Mouse (Mus musculus) liver, embryonic 11.5 days (tissue): ENCODE measurements around the gene Rap1b. TPM values are rescaled to one million over a fixed set of nuclear protein-coding genes. Genes with fewer than 3 reads are reported as not detected.

Experiments
- ATAC-seq: fragments of 200-750 bp; cut with Nextera tagmentation; replicated peaks from 2 replicates; pipeline ENCODE4 v1.8.0; 2017; ENCODE audit warnings: moderate number of reproducible peaks, mild to moderate bottlenecking, moderate TSS enrichment, moderate library complexity; ENCODE audit not compliant: low FRiP score
- DNase-seq: peaks from one replicate; pipeline ENCODE4 v3.0.0-alpha.2; 2017; ENCODE audit warnings: low spot score
- H3K27ac ChIP-seq: fragments of 300-500 bp; sonication (generic); 2 replicates; pipeline ENCODE4 v1.5.1; 2014; ENCODE audit warnings: mild to moderate bottlenecking, low read depth, low read length, control low read depth
- H3K27me3 ChIP-seq: fragments of 300-500 bp; sonication (generic); replicated peaks from 2 replicates; pipeline ENCODE4 v1.6.1; 2014; ENCODE audit warnings: low read length, mixed read lengths; ENCODE audit not compliant: control insufficient read depth, insufficient read depth
- H3K36me3 ChIP-seq: fragments of 300-500 bp; sonication (generic); 2 replicates; pipeline ENCODE4 v1.6.1; 2014; ENCODE audit warnings: mild to moderate bottlenecking, low read length, moderate library complexity, mixed read lengths; ENCODE audit not compliant: control insufficient read depth, insufficient read depth
- H3K4me1 ChIP-seq: fragments of 300-500 bp; sonication (generic); replicated peaks from 2 replicates; pipeline ENCODE4 v1.6.1; 2014; ENCODE audit warnings: low read length, mixed read lengths; ENCODE audit not compliant: control insufficient read depth, insufficient read depth
- H3K4me2 ChIP-seq: fragments of 300-500 bp; sonication (generic); 2 replicates; pipeline ENCODE4 v1.6.1; 2014; ENCODE audit warnings: mild to moderate bottlenecking, control low read depth, moderate library complexity
- H3K4me3 ChIP-seq: fragments of 300-500 bp; sonication (generic); 2 replicates; pipeline ENCODE4 v1.5.1; 2014; ENCODE audit warnings: low read depth, low read length, control low read depth
- H3K9ac ChIP-seq: fragments of 300-500 bp; sonication (generic); 2 replicates; pipeline ENCODE4 v1.6.1; 2014; ENCODE audit warnings: low read depth, low read length, control low read depth
- H3K9me3 ChIP-seq: fragments of 300-500 bp; sonication (generic); 2 replicates; pipeline ENCODE4 v1.6.1; 2016; ENCODE audit warnings: low read length, inconsistent platforms, mixed read lengths; ENCODE audit not compliant: control insufficient read depth
- WGBS: fragments of 180-500 bp; shearing (Covaris S2); extraction: QIAGEN DNeasy Blood & Tissue Kit; methylation state at CpG from one replicate; pipeline ENCODE4 v1.1.7; 2014; 5-methylcytosine and 5-hydroxymethylcytosine counted together
- polyA plus RNA-seq: library from polyadenylated mRNA; unstranded; fragments of >200 nt; fragmentation: Nextera tagmentation; extraction: Ambion mirVana; gene quantifications from 2 replicates; pipeline ENCODE4 v1.2.1, GENCODE M21; 2014

The Rap1b gene
- polyA plus RNA-seq, 1 experiment from 2014 or later, result 252 TPM

DNA sequence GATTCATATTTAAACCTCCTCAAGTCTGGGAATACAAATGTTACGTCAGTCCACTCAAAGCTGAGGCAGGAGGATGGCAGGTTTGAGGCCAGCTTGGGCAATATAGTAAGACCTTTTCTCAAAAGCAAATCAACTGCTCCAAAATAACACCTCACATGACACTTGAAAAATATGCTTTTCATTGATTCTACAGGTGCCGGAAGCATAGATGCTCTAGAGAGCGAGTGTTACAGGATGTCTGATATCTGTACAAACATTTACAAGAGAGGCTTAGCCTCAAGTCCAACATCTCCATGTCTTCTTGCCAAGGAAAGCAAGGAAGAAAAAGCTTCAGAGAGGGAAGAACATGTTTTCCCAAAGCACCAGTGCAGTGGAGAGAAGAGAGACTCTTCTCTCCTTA, 6.1 kb downstream of the Rap1b start:
- DNase-seq (no peak), ATAC-seq (no peak)
- no peak overlapping the region for H3K4me3 ChIP-seq
- no peaks in the 10 kb centered on the region for H3K36me3 ChIP-seq
- H3K9me3 ChIP-seq, result no peaks in the 10 kb centered on the region
- no peaks in the 10 kb centered on the region for H3K27me3 ChIP-seq
- peak overlapping the region; percentile 16; the same call in 1 of the 2 replicates for H3K4me2 ChIP-seq
- peaks cover 24% of the 10 kb centered on the region for H3K4me1 ChIP-seq
- H3K27ac ChIP-seq, result no peak overlapping the region
- no peak overlapping the region for H3K9ac ChIP-seq
- WGBS, result 89% methylated on average over 3 of the region's 3 CpGs

DNA sequence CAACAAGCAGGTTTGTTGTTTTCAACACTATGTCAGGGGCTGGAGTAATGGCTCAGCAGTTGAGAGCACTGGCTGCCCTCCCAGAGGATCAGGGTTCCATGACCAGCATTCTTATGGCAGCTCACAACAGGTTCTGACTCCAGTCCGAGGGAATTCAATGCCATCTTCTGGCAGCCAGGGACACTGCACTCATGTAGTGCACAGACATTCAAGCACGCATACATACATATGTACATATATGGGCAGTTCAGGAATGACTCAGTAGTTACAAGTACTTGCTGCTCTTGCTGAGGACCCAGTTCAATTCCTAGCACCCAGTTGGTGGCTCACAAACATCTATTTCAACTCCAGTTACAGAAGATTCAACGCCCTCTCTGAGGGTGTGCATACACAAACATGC, 6.9 kb downstream of the Rap1b start:
- 78% methylated on average over 3 of the region's 3 CpGs for WGBS
- Histone ChIP-seq H3K4me1 (peaks cover 19% of the 10 kb centered on the region), H3K27me3 (no peaks in the 10 kb centered on the region), H3K4me3 (no peak overlapping the region), H3K9me3 (no peaks in the 10 kb centered on the region), H3K4me2 (no peak overlapping the region), H3K27ac (no peak overlapping the region), H3K36me3 (no peaks in the 10 kb centered on the region), H3K9ac (no peak overlapping the region)
- no peak for DNase-seq
- peak; percentile 53 for ATAC-seq

DNA sequence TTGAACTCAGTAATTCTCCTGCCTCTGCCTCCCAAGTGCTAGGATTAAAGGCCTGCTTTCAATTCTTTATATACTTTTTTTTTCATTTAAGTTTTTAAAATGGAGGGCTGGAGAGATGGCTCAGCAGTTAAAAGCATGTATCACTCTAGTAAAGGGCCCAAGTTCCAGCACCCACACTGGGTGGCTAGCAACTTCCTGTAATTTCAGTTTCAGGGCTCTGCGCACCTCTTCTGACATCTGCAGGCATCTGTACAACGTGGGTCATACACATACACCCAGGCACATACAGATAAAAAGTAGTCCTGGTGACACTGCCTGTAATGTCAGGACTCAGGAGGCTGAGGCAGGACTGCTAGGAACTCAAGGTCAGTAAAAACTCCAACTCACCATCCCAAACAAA, 9.5 kb downstream of the Rap1b start:
- Histone ChIP-seq H3K4me3 (no peak overlapping the region), H3K27ac (no peak overlapping the region; the same call in none of the 2 replicates), H3K4me1 (peaks cover 24% of the 10 kb centered on the region), H3K9me3 (no peaks in the 10 kb centered on the region), H3K36me3 (no peaks in the 10 kb centered on the region), H3K4me2 (no peak overlapping the region), H3K9ac (no peak overlapping the region), H3K27me3 (no peaks in the 10 kb centered on the region)
- WGBS, result 52% methylated on average over 2 of the region's 2 CpGs
- DNase-seq (no peak), ATAC-seq (0 out of 2 replicates have a peak, but pooled peaks have one; percentile 33)

DNA sequence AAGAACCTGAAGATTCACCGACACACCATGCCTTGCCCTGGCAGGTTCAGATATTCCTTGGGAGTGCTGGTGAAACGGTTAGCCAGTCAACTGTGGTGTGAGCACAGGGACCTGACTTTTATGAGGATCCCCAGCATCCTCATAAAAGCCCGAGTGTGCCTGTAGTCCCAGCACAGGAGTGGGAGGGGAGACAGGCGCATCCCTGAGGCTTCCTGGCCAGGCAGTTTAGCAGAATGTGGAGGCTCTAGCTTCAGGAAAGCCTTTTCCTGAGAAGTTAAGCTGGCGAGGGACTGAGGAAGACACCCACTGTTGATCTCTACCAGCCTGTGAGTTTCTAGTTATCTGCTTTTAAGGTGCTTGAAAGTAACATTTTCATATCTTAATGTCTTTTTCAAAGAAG, 10.4 kb downstream of the Rap1b start:
- H3K4me1 ChIP-seq, result peaks cover 24% of the 10 kb centered on the region
- no peak overlapping the region for H3K9ac ChIP-seq
- H3K9me3 ChIP-seq, result no peaks in the 10 kb centered on the region
- DNase-seq, result no peak
- H3K27me3 ChIP-seq, result no peaks in the 10 kb centered on the region
- H3K36me3 ChIP-seq, result no peaks in the 10 kb centered on the region
- ATAC-seq, result no peak
- H3K27ac ChIP-seq, result no peak overlapping the region
- no peak overlapping the region for H3K4me3 ChIP-seq
- no peak overlapping the region for H3K4me2 ChIP-seq
- 56% methylated on average over 5 of the region's 5 CpGs for WGBS

DNA sequence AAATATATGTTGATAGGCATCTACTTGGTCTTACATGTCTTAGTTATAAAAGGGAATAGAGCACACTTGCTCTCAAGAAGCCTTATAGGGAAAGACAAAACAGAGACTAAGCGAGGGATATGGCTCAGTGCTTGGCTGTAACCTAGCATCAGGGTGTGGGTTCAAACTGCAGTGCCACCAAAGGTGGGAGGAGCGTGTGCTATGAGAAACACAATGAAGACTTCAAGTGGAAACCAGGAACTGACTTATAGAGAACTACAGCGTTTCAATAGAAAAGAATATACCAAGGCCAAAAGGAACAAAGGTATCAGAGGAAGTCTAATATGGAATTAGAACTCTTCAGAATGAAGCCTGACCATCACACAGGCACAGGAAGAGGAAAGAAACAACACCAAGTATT, 15.0 kb downstream of the Rap1b start:
- Histone ChIP-seq H3K27me3 (no peaks in the 10 kb centered on the region), H3K9me3 (no peaks in the 10 kb centered on the region), H3K4me3 (no peak overlapping the region), H3K4me1 (peaks cover 37% of the 10 kb centered on the region), H3K4me2 (no peak overlapping the region), H3K36me3 (no peaks in the 10 kb centered on the region), H3K27ac (no peak overlapping the region), H3K9ac (no peak overlapping the region)
- 64% methylated on average over 3 of the region's 3 CpGs for WGBS
- ATAC-seq, result no peak
- DNase-seq, result no peak

DNA sequence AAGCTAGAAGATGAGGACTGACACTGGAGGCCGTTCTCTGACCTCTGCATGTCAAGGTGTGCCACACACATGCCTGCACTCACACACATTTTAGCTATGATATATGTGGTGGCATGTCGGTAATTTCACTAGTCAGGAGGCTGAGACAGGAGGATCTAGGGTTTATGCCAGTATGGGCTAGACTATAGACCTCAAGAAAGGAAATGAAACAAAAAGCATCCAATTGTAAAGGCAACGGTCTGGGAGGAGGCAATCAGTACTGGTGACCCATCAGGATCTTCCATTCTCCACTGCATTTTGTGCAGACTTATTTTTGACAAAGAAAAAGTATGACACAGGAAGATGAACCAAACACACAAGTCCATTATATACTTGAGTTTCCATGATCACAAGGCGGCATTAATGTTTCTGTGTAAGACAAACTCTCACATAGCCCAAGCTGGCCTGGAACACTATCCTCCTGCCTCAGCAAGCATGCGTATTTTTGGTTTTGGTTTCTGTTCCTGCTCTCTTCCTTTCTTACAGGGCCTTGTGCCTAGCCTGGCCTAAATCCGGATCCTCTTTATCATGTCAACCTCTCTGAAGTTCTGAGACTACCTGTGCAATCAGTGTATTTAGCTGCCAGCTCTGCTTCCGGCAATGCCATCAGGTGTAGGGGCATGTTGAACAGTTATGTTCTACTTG, 16.2 kb downstream of the Rap1b start:
- Histone ChIP-seq H3K27ac (no peak overlapping the region), H3K27me3 (no peaks in the 10 kb centered on the region), H3K4me1 (peaks cover 41% of the 10 kb centered on the region)

DNA sequence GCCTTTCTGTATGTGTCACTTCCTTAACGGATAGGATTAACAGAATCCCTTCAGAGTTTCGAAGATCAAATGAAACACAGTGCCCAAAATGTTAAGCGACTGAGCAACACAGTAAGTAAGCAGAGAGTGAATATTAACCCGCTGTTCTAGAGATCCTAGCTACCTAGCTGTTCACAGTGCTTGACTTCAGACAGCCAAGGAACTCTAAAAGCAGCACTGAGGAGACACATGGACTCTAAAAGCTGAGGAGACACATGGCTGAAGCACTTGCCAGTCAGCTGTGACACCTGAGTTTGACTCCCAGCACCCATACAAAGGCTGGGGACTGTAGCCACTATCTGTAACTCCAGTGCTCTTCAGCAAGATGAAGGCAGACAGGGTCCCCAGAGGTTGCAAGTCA, 16.8 kb downstream of the Rap1b start:
- ATAC-seq (no peak), DNase-seq (no peak)
- H3K36me3 ChIP-seq, result peaks cover 2% of the 10 kb centered on the region; the same call in 1 of the 2 replicates
- H3K9me3 ChIP-seq, result no peaks in the 10 kb centered on the region
- H3K27ac ChIP-seq, result no peak overlapping the region
- no peak overlapping the region for H3K9ac ChIP-seq
- no peak overlapping the region for H3K4me3 ChIP-seq
- peaks cover 40% of the 10 kb centered on the region for H3K4me1 ChIP-seq
- 80% methylated on average over 4 of the region's 4 CpGs for WGBS
- no peaks in the 10 kb centered on the region for H3K27me3 ChIP-seq
- no peak overlapping the region for H3K4me2 ChIP-seq

More for the DNA sequence above, 16.2 kb downstream of the Rap1b start:
- H3K36me3 ChIP-seq, result no peaks in the 10 kb centered on the region
- H3K4me3 ChIP-seq, result no peak overlapping the region
- H3K9me3 ChIP-seq, result no peaks in the 10 kb centered on the region
- H3K4me2 ChIP-seq, result no peak overlapping the region
- WGBS, result 84% methylated on average over 7 of the region's 7 CpGs
- DNase-seq (no peak), ATAC-seq (no peak)
- no peak overlapping the region for H3K9ac ChIP-seq

DNA sequence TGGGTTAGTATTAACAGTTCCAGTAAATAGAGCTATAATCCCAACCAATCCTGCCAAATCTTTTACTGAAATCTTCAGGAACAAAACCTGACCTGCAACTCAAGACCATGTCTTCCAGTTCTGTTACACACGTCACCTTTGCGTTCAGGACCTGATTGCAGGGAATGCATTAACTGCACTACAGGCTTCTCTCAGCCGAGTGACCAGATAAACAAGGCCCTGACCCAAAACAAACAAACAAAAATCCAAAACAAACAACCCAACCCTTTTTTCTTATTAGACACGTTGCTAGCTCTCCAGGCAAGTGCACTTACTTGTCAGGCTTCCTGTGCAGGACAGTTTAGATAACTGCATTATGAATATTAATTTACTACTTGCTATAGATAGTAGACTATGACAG, 17.3 kb downstream of the Rap1b start:
- Histone ChIP-seq H3K36me3 (peaks cover 3% of the 10 kb centered on the region; the same call in 1 of the 2 replicates), H3K27me3 (no peaks in the 10 kb centered on the region), H3K9me3 (no peaks in the 10 kb centered on the region), H3K4me1 (peaks cover 38% of the 10 kb centered on the region), H3K9ac (no peak overlapping the region), H3K4me3 (no peak overlapping the region), H3K4me2 (no peak overlapping the region), H3K27ac (no peak overlapping the region)
- 69% methylated on average over 4 of the region's 4 CpGs for WGBS
- ATAC-seq, result no peak
- DNase-seq, result no peak

DNA sequence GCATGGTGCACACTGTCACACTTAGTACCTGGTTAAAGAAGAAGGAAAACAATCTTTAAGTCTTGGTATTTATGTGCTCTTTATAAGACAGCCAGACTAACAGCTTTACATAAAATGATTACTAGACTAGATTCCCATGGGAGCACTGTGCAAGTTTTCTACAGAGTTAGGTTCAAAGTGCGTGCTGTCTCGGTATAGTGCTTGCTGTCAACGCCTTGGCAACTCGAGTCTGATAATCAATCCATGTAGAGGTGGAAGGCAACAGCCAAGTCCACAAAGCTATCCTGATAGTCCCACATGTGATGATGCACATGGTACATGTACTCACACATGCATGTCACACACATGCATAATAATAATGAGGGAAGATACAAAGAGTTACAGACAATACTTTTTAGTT, 21.2 kb downstream of the Rap1b start:
- H3K4me3 ChIP-seq, result no peak overlapping the region
- no peaks in the 10 kb centered on the region for H3K9me3 ChIP-seq
- H3K27ac ChIP-seq, result no peak overlapping the region
- no peak for ATAC-seq
- H3K36me3 ChIP-seq, result peaks cover 24% of the 10 kb centered on the region
- no peak overlapping the region for H3K4me2 ChIP-seq
- peaks cover 18% of the 10 kb centered on the region for H3K4me1 ChIP-seq
- H3K27me3 ChIP-seq, result no peaks in the 10 kb centered on the region
- no peak for DNase-seq
- WGBS, result 77% methylated on average over 4 of the region's 4 CpGs
- H3K9ac ChIP-seq, result no peak overlapping the region
